Mouse (Mus musculus): ENCODE data around the gene Glce. TPM values are rescaled to one million over a fixed set of nuclear protein-coding genes. Genes with fewer than 3 reads are reported as not detected.

The Glce gene
- polyA plus RNA-seq, 1 experiment = 3.5 TPM

DNA sequence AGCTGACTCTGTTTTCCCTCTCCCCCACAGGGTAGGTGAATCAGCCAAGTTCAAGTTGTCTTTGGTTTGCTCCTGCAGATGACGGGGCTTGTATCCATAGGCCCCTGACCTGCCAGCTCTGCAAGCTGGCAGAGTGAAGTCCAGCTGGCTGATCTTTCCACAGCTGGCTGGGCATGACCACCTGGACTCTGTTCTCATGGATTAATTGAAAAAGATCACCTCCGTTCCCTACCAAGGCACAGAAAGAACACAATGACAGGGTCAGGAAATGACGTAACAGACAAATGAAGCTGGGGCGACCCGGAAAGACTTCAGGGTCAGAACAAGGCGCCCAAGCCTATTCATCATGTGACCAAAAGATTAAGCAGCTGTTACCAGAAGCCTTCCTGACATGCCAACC, 38.3 kb upstream of the Glce start:
- Histone ChIP-seq H3K4me1 (replicated peaks; ENCODE audit: control insufficient read depth, insufficient read depth, low read length) (no peaks in the 10 kb centered on the region), H3K36me3 (ENCODE audit: control insufficient read depth, insufficient read depth, low read length) (no peaks in the 10 kb centered on the region), H3K27ac (ENCODE audit: control insufficient read depth, insufficient read depth, low read length) (no peak overlapping the region), H3K27me3 (ENCODE audit: control insufficient read depth, insufficient read depth, low read length) (no peaks in the 10 kb centered on the region), H3K4me3 (ENCODE audit: control insufficient read depth, insufficient read depth, low read length) (no peak overlapping the region)
- WGBS = 83% methylated on average over 6 of the region's 6 CpGs
- DNase-seq = no peak
- TF ChIP-seq CTCF (IDR thresholded peaks at IDR 0.05; ENCODE audit: borderline replicate concordance, control insufficient read depth, extremely low read depth, insufficient read depth, low read length, poor library complexity) (no peak), POLR2A (IDR thresholded peaks at IDR 0.05; ENCODE audit: control insufficient read depth, extremely low read depth, insufficient read depth, low read length, poor library complexity) (no peak)

DNA sequence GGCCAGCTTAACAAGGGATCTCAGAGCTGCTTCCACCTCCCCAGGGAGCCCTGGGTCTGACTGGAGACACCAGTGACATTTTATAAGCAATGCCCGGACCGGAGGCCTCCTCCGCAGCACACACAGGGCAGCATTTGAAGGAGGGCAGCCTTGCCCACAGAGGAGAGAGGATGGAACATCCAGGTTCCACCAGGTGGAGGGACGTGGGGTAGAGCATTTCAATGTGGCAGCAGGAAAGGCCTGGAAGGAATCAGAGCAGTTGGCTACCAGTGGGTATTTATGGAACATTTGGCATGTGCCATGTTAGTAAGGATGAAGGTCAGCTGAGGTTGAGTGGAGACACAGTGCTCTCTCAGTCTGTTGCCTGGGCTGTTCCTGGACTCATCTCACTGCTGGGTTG, 36.3 kb upstream of the Glce start:
- no peak for TF ChIP-seq POLR2A (IDR thresholded peaks at IDR 0.05; ENCODE audit: control insufficient read depth, extremely low read depth, insufficient read depth, low read length, poor library complexity)
- no peak for TF ChIP-seq CTCF (IDR thresholded peaks at IDR 0.05; ENCODE audit: borderline replicate concordance, control insufficient read depth, extremely low read depth, insufficient read depth, low read length, poor library complexity)
- 94% methylated on average over 4 of the region's 4 CpGs for WGBS
- Histone ChIP-seq H3K4me3 (ENCODE audit: control insufficient read depth, insufficient read depth, low read length) (no peak overlapping the region), H3K27me3 (ENCODE audit: control insufficient read depth, insufficient read depth, low read length) (no peaks in the 10 kb centered on the region), H3K4me1 (replicated peaks; ENCODE audit: control insufficient read depth, insufficient read depth, low read length) (no peaks in the 10 kb centered on the region), H3K36me3 (ENCODE audit: control insufficient read depth, insufficient read depth, low read length) (no peaks in the 10 kb centered on the region), H3K27ac (ENCODE audit: control insufficient read depth, insufficient read depth, low read length) (no peak overlapping the region)
- no peak for DNase-seq

DNA sequence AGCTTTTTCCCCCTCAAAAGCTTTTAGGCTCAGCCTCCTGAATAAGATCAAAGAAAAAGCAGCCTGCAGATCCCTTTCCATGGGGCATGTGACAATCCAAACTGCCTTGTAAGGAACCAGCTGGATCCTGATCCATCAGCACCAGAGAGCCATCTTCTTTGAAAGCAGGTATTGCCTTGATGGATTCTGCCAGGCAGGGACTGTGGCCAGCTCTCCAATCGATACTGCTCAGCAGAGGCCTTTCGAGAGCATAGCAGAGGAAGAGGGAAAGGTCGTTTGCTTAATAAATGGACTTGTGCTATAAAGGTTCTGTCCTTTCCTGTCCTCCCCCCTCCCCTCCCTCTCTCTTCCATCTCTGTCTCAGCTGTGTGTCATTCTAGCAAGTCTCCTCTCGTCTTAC, 33.4 kb upstream of the Glce start:
- Histone ChIP-seq H3K4me3 (ENCODE audit: control insufficient read depth, insufficient read depth, low read length) (no peak overlapping the region), H3K27ac (ENCODE audit: control insufficient read depth, insufficient read depth, low read length) (no peak overlapping the region), H3K4me1 (replicated peaks; ENCODE audit: control insufficient read depth, insufficient read depth, low read length) (no peaks in the 10 kb centered on the region), H3K36me3 (ENCODE audit: control insufficient read depth, insufficient read depth, low read length) (no peaks in the 10 kb centered on the region), H3K27me3 (ENCODE audit: control insufficient read depth, insufficient read depth, low read length) (no peaks in the 10 kb centered on the region)
- TF ChIP-seq POLR2A (IDR thresholded peaks at IDR 0.05; ENCODE audit: control insufficient read depth, extremely low read depth, insufficient read depth, low read length, poor library complexity) (no peak), CTCF (IDR thresholded peaks at IDR 0.05; ENCODE audit: borderline replicate concordance, control insufficient read depth, extremely low read depth, insufficient read depth, low read length, poor library complexity) (no peak)
- 71% methylated on average over 4 of the region's 4 CpGs for WGBS
- no peak for DNase-seq

- no peaks in the 10 kb centered on the region for H3K36me3 ChIP-seq (ENCODE audit: control insufficient read depth, insufficient read depth, low read length)
- no peaks in the 10 kb centered on the region for H3K27me3 ChIP-seq (ENCODE audit: control insufficient read depth, insufficient read depth, low read length)
- H3K4me1 ChIP-seq (replicated peaks; ENCODE audit: control insufficient read depth, insufficient read depth, low read length) = no peaks in the 10 kb centered on the region
- no peak overlapping the region for H3K4me3 ChIP-seq (ENCODE audit: control insufficient read depth, insufficient read depth, low read length)
- H3K27ac ChIP-seq (ENCODE audit: control insufficient read depth, insufficient read depth, low read length) = no peak overlapping the region
- TF ChIP-seq CTCF (IDR thresholded peaks at IDR 0.05; ENCODE audit: borderline replicate concordance, control insufficient read depth, extremely low read depth, insufficient read depth, low read length, poor library complexity) = no peak
- no peak for TF ChIP-seq POLR2A (IDR thresholded peaks at IDR 0.05; ENCODE audit: control insufficient read depth, extremely low read depth, insufficient read depth, low read length, poor library complexity)
- no peak for DNase-seq
- 93% methylated on average over 6 of the region's 6 CpGs for WGBS
Observed at GRCm38 (mm10) chr9:62155400-62155799, 32.9 kb upstream of the Glce start.

GRCm38 (mm10) chr9:62154956-62155355, 32.5 kb upstream of the Glce start:
- H3K4me1 ChIP-seq (replicated peaks; ENCODE audit: control insufficient read depth, insufficient read depth, low read length) = no peaks in the 10 kb centered on the region
- no peak overlapping the region for H3K4me3 ChIP-seq (ENCODE audit: control insufficient read depth, insufficient read depth, low read length)
- no peak overlapping the region for H3K27ac ChIP-seq (ENCODE audit: control insufficient read depth, insufficient read depth, low read length)
- 89% methylated on average over 7 of the region's 7 CpGs for WGBS
- no peak for DNase-seq
- no peaks in the 10 kb centered on the region for H3K36me3 ChIP-seq (ENCODE audit: control insufficient read depth, insufficient read depth, low read length)
- H3K27me3 ChIP-seq (ENCODE audit: control insufficient read depth, insufficient read depth, low read length) = no peaks in the 10 kb centered on the region
- TF ChIP-seq POLR2A (IDR thresholded peaks at IDR 0.05; ENCODE audit: control insufficient read depth, extremely low read depth, insufficient read depth, low read length, poor library complexity) = no peak
- no peak for TF ChIP-seq CTCF (IDR thresholded peaks at IDR 0.05; ENCODE audit: borderline replicate concordance, control insufficient read depth, extremely low read depth, insufficient read depth, low read length, poor library complexity)

- DNase-seq = no peak
- H3K4me1 ChIP-seq (replicated peaks; ENCODE audit: control insufficient read depth, insufficient read depth, low read length) = no peaks in the 10 kb centered on the region
- H3K36me3 ChIP-seq (ENCODE audit: control insufficient read depth, insufficient read depth, low read length) = no peaks in the 10 kb centered on the region
- TF ChIP-seq POLR2A (IDR thresholded peaks at IDR 0.05; ENCODE audit: control insufficient read depth, extremely low read depth, insufficient read depth, low read length, poor library complexity) (no peak), CTCF (IDR thresholded peaks at IDR 0.05; ENCODE audit: borderline replicate concordance, control insufficient read depth, extremely low read depth, insufficient read depth, low read length, poor library complexity) (no peak)
- H3K27ac ChIP-seq (ENCODE audit: control insufficient read depth, insufficient read depth, low read length) = no peak overlapping the region
- WGBS = 90% methylated on average over 3 of the region's 3 CpGs
- no peak overlapping the region for H3K4me3 ChIP-seq (ENCODE audit: control insufficient read depth, insufficient read depth, low read length)
- no peaks in the 10 kb centered on the region for H3K27me3 ChIP-seq (ENCODE audit: control insufficient read depth, insufficient read depth, low read length)
Observed at GRCm38 (mm10) chr9:62154551-62154950, 32.1 kb upstream of the Glce start.

GRCm38 (mm10) chr9:62153263-62153662, 30.8 kb upstream of the Glce start:
- 86% methylated on average over 7 of the region's 7 CpGs for WGBS
- Histone ChIP-seq H3K4me3 (ENCODE audit: control insufficient read depth, insufficient read depth, low read length) (no peak overlapping the region), H3K27ac (ENCODE audit: control insufficient read depth, insufficient read depth, low read length) (no peak overlapping the region), H3K27me3 (ENCODE audit: control insufficient read depth, insufficient read depth, low read length) (no peaks in the 10 kb centered on the region), H3K36me3 (ENCODE audit: control insufficient read depth, insufficient read depth, low read length) (no peaks in the 10 kb centered on the region), H3K4me1 (replicated peaks; ENCODE audit: control insufficient read depth, insufficient read depth, low read length) (no peaks in the 10 kb centered on the region)
- TF ChIP-seq POLR2A (IDR thresholded peaks at IDR 0.05; ENCODE audit: control insufficient read depth, extremely low read depth, insufficient read depth, low read length, poor library complexity) = no peak
- TF ChIP-seq CTCF (IDR thresholded peaks at IDR 0.05; ENCODE audit: borderline replicate concordance, control insufficient read depth, extremely low read depth, insufficient read depth, low read length, poor library complexity) = no peak
- DNase-seq = no peak

Data from thymus, adult 2 months (tissue).